Mouse (Mus musculus): ENCODE results near the gene Raf1.

Gene Raf1

DNA sequence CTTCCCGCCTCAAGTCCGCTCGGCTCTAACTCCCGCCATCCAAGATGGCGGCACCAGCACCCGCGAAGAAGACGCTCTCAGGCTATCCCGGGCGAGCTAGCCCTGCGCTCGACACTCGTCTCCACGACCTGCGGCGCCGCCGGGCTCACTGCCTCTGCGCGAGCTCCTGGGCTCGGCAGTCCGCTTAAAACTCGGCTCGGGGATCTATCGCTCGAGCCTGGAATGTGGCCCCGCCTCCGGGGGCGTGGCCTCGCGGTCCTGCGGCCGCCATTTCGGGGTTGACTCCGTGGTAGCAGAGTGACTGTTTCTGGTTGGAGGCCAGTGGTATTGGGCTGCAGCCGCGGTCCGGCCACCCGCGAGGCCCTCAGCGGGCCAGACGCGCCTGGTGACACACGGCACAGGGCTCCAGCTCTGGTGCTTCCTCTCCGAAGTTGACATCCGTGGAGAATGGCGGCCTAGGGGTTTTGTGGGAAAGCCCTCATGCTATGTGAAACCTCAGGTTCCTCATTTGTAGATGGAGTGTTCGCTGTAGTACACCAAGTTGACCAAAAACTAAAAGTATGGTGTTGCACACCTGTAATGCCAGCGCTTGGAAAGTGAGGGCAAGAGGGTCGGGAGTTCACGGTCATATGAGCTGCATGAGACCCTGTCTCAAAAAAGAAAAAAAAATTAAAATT lies at the start of gene Raf1:
Raf1 (minus strand) TSS at position 184 of the 677 bp plus-strand sequence.
- peak; percentile 97 for DNase-seq (ENCODE audit: low read depth, low spot score)

DNA sequence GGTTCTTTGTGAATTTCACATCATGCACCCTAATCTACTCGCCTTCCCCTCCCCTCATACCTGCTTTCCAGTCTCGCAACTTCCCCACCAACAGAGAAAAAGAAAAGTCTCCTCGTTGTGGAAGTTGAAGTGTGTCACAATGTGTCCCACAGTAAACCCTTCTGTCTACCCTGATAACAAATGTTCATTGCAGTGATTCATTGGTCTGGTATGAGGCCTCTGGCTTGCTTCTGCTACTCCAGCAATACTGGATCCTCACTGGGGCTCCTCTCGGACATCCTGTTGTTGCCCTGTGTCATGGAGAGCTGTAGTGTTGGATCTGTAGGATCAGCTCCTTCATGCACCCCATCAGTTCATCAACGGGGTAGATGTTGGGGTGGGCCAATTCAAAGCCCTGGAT lies 45.8 kb upstream of the Raf1 start:
- peak; percentile 91 for DNase-seq (ENCODE audit: low read depth, low spot score)

DNA sequence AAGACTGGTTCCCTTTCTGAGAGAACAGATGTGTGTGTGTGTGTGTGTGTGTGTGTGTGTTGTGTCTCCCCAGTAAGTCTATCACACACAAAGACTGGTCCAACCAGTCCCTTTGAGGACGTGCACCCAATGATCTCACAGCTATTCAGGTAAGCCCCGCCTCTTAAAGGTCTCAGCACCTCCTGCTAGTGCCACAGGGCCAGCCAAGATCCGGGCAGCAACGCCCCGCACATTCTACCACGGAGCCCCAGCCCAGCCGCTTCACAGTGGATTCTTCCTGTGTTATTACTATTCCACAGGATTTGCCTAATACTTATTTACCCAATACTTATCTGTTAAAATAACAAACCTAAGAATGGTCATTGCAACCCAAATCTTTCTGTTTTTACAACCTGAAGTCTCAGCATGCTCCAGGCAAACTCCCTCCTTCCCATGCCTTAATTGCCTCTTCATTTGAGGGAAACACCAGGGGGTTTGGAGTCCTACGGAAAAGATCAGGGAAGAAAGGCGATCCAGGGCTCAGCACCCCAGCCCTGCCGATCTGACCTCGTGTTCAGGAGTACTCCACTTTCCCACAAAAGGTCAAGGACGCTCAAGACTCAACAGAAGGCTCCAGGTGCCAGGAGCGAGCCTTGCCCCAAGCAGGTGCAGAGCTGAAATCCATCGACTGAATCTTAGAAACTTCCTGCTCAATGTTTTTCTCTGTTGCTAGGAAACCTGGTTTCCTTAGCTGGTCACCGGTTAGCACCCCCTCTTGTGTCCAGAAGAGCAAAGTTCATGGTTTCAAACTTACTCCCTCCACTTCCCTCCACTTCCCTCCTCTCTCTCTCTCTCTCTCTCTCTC lies 41.5 kb upstream of the Raf1 start:
- DNase-seq (ENCODE audit: low read depth, low spot score): no peak

DNA sequence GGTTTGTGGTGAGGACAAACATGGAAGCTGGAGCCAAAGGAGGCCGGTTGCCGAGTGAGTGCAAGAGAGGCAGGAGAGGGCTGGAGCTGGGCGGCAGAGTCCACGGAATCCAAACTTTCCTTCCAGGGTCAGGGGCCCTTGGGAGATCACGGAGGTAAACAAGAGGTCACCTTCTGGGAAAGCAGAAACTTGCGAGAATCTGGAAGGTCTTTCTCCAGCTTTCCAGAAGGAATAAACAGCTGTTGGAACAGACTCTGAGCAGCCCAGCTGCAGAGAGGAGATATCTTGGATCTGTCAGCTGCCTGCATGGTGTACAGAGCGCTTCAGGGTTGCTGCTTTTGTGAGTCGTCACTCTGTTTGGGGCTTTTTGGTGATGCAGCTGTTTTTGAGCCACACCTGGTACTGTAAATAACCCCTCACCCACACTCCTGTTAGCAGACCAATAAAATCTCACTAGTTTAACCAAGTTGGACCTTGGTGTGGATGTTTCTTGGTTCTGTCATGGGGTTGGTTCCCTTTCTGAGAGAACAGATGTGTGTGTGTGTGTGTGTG lies 40.7 kb upstream of the Raf1 start:
- DNase-seq (ENCODE audit: low read depth, low spot score): peak; percentile 21

DNA sequence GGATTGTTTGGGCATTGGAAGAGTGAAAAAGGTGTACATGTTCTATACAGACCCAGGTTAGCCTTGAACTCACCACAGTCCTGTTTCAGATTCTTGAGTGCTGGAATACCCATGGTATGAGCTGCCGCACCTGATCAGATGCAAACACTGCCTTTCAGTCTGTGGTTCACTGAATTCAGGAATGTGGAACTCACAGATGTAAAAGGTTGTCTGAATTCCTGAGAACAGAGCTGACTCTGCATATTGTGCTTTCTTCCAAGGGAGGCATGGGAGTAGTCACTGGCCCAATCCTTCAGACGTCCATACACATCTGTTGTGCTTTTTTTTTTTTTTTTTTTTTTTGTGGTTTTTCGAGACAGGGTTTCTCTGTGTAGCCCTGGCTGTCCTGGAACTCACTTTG lies 34.8 kb upstream of the Raf1 start:
- DNase-seq (ENCODE audit: low read depth, low spot score): no peak

DNA sequence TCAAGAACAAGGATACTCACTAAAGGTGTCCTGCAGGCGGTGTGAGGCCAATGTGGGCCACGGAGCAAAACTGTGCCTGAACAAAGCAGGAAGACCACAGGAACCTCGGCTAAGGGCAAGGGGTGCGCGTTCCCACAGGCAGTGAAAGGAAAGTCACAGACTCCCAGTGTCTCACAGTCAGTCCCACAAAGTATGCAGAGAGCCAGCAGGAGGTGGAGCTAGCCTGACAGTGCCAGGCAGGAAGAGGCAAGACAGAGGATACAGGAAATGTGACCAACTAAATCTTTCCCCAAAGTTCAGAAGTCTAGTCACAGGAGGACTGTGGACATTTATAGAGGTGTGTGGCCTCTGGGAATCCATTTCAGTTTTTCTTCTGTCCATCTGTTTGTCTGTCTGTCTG lies 26.5 kb upstream of the Raf1 start:
- peak; percentile 40 for DNase-seq (ENCODE audit: low read depth, low spot score)

DNA sequence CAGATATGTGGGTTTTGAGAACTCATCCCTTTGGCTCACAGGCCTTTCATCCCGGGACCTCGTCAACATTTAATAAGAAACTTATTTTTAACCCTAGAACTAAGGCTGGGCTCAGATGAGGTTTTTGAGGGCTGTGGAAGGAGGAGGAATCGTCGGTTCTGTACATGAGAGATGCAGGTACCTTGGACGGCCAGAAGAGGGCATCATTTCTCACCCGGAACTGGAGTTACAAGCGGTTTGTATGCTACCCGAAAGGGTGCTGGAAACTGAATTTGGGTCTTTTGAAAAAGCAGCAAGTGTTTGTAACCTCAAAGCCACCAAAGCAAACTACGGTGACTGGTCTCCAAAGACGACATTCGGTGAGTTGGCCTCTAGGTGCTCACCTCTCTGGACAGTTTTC lies 24.9 kb upstream of the Raf1 start:
- no peak for DNase-seq (ENCODE audit: low read depth, low spot score)

DNA sequence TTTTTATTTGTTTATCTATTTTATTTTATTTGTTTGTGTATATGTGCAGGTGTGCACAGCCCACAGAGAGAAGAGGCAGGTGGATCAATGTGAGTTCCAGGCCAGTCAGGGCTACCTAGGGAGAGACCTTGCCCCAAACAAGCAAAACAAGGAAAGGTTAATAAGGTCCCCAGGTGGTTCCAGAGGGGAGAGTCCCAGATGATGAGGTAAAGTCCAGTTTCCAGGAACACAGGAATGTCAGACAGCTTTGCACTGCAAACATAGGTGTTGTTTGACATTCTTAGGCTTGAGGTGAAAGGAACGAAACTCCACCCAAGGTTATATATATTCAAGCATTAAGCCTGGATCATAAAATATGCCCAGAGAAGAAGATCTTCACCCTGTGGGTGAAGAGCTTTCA lies 24.3 kb upstream of the Raf1 start:
- no peak for DNase-seq (ENCODE audit: low read depth, low spot score)

DNA sequence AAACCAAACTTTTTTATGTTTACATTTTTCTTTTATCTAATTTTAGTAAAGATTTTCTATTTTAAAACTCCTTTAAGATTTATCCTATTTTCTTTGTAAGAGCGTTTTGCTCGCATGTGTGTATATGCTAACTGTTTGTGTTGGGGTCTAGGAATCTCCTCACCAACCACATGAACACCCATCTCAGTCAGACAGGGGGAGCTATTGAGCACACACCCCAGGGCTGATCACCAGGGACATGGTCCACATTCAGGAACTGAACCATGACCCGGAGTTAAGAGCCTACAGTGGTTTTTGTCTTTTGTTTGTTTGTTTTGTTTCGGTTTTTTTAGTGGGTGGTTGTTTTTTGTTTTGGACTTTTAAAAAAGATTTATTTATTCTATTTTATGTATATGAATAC lies 22.3 kb upstream of the Raf1 start:
- DNase-seq (ENCODE audit: low read depth, low spot score): no peak

DNA sequence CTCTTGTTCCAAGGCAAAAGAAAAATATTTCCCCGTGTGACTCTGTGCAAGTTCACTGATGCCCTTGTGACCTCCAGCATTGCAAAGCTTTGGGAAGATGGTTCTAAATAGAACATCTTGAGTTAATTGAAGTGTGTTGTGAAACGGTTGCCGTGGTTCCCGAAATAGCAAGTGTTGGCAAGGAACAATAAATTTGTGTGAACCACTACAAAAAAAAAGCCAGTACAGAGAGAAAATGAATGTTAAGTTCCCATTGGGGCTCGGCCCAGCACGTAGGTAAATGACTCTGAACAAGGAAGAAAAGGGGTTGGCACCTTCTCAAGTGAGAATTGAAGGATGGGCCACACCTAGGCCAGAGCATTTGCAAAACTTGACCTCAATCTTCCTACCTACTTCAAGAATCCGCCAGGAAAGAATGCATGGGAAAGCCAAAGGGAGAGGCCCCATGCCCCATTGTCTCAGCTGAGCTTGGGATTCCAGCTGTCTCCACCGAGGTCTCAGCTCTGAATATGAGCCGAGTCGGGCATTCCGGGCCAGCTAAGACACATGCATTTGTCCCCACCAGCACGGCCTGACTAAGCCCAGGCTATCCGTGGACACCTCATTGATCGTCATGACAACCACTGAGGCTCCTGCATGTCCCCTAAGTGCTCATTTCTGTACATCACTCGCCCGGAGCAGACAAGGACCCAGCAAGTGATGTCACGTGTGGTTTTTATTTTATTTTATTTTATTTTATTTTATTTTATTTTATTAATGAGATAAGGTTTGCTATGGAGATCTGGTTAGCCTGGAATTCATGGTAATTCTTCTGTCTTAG lies 21.5 kb upstream of the Raf1 start:
- DNase-seq (ENCODE audit: low read depth, low spot score): peak; percentile 71

DNA sequence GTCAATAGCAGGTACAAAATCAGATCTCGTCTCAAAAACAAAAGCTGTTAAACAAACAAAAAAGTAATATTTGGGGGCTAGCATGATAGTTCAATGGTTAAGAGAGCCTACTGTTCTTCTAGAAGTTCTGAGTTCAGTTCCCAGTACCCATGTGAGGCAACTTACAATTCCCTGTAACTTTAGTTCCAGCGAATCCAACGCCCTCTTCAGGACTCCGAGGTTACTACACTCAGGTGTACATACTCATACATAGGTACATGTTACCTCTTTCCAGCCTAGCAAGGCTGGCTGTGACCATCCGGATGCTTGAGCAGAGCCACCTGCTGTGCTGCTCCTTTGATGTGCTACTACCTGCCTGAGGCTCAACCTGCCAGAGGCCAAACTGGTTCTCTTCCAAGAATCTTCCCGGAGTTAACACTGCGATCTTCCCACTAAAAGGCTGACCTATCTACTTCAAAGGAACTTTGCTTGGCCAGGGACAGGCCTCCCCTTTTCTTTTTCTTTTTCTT lies 20.3 kb upstream of the Raf1 start:
- DNase-seq (ENCODE audit: low read depth, low spot score): no peak

DNA sequence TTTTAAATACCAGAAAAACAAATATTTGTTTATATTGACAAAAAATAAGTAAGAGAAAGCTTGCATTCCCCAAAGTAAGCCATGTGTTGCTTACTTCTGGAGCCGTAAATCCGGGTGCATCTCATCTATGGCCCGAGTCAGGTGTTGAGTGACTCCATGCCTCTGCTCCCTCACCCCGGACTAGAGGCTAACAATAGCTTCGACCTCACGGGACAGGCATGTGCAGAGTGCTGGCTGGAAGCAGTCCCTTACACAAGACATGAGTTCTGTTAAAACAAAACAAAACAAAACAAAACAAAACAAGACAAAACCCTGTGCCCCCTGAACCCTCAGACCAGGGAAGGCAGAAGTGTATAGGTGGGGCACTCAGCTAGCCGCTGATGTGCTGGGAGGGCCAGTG lies 18.7 kb upstream of the Raf1 start:
- no peak for DNase-seq (ENCODE audit: low read depth, low spot score)

DNA sequence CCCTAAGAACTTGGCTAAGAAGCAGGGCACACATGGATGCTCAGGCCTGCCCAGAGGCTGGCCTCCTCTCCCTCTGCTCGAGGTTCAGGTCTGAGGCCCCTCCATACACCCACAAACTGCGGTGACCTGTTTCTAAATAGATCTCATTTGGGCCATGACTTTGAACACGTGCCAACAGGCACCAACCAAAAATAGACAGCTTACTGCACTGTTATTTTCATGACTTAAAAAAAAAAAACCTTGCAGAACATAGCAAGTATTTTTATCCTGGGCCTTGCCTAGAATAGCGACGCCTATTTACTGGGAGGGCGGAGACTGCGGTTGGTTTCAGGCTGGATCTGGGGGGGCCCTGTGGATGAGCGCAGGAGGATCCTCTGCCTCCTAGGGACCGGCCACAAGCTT lies 18.0 kb upstream of the Raf1 start:
- DNase-seq (ENCODE audit: low read depth, low spot score): no peak

DNA sequence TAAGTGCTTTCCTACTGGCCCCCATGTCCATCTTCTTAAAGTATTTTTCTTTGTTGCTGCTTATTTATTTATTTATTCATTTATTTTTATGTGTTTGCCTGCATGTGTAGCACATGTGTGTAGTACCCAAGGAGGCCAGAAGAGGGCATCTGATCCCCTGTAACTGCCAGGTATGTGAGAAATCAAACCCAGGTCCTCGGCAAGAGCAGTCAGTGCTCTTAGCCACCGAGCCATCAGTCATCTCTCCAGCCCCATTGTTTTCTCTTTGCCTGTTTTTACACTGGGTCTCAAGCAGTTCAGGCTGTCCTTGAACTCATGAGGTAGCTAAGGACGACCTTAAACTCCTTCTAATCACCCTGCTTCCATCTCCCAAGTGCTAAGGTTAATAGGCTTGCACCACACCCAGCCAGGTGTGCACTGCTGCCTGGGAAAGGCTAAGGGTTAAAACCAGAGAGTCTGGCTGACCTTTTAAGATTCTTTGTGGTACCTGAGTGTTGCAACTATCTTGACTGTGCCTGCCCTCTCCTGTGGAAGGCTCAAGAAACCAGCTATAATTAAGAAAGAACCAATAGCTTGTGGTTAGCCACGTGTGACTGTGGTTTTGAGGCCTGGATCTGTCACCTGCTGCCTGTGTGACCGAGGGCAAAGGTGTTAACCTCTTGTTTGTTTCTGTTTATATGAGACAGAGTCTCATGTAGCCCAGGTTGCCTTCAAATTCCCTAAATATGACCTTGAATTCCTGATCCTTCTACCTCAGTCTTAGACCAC lies 16.7 kb upstream of the Raf1 start:
- peak; percentile 42 for DNase-seq (ENCODE audit: low read depth, low spot score)

DNA sequence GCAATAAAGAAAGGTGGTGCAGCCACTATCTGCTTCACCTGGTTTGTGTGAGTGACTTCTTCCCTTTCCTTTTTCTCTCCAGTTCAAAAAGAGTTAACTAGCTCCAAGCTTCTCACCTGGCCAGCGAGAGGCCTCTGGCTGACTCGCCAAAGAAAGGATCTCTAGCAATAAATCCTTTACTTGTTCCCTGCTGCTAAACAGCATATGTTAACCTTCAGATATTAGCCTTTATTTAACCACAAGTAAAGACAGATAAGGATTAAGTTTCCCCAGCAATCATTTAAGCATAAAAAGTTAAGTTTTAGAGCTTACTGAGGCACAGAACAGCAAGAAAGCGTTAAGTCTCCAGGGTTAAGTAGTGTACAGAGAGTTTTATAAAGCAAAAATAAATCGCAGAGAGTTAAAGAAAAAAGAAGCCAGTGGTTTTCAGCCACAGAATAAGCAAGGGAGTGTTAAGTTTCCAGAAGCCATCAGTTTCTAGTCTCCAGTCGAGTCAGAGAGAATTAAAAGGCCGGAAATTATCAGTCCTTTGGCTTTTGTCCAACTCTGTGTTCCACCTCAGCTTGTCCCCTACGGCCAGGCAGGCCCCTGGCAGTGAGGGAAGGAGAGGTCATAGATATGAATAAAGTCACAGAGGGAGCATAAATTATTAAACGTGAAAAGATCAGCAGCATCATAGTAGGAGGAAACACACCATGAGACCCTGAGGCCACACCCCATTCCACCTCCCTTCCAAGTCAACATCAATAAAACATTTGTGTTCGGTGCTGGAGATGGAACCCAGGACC lies 15.9 kb upstream of the Raf1 start:
- no peak for DNase-seq (ENCODE audit: low read depth, low spot score)

DNA sequence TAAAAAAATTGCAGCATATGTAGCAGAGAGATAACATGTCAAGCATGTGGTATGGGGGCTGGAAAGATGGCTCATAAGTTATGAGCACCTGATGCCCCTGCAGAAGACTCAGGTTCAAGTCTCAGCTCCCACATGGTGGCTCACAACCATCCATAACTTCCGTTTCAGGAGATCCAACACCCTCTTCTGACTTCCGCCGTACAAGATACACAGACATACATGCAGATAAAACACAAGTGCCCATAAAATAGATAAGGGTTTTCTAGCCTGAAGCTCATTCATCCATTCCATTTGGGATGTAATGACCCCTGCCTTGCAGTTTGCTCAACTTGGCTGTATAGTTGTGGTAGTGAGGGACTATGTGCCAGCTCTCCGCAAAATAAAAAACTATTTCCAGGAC lies 13.7 kb upstream of the Raf1 start:
- no peak for DNase-seq (ENCODE audit: low read depth, low spot score)

DNA sequence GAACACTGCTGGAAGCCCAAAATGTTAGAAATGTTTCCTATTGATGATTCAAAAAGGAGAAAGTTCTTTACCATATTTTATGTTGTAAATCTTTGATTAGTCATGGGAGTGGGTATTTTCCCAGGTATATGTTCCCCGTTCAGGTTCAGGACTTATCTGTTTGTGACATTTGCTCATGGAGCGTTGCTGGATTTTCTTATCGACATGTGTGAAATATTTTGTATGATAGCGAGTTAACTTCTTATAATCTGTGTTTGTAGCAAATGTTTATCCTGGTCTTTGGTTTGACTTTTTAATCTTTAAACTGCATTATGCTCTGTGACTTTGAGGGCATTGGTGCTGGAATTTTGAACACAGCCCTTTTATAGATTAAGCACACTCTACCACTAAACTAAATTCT lies 12.2 kb upstream of the Raf1 start:
- no peak for DNase-seq (ENCODE audit: low read depth, low spot score)

DNA sequence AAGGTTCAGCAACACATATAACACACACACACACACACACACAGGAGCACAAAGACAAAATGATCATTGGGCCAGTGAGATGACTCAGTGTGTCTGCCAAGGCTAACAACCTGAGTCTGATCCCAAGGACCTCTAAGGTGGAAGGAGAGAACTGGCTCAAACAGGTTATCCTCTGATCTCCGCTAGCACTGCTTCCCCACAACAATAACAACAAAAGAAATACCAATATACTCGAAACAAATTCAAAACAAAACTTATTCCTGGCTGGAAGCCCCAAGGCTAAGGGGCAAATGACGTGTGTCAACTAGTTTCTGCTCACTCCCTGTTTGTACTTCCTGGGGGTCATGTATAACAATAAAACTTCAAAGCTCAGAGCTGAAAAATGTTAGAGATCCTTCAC lies 11.3 kb upstream of the Raf1 start:
- no peak for DNase-seq (ENCODE audit: low read depth, low spot score)

DNA sequence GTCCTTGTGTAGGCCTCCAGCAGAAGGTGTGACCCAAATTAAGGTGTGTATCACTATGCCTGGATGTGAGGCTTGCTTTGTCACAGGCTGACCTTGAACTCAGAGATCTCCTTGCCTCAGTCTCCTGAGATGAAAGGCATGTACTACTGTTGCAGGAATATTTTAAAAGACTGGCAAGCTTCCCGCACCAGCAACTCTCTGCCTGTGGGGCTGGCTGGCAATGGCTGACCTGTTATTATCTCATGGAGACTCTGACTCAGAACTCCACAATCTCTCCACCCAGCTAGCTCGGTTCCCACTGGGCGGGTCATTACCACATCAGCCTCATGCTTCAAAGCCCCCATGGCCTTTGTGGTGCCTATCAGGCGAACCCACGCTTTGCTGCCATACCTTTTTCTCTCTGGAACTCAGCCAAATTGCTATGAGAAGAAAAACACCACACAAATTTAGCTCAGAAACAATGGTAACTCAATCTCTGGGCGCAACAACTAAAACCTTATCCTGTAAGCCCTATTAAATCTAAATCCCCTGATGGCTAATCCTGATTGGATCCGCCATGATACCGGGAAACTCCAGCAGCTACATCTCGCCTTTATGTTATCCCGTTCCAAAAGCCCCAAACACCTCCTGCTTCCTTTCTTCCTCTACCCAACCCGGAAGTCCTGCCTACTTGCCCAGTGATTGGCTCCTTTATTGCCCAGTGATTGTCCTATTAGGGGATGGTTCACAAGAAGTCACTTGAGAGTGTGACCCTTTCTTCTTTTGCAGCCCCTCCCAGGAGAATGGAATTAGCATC lies 8.6 kb upstream of the Raf1 start:
- peak; percentile 66 for DNase-seq (ENCODE audit: low read depth, low spot score)

DNA sequence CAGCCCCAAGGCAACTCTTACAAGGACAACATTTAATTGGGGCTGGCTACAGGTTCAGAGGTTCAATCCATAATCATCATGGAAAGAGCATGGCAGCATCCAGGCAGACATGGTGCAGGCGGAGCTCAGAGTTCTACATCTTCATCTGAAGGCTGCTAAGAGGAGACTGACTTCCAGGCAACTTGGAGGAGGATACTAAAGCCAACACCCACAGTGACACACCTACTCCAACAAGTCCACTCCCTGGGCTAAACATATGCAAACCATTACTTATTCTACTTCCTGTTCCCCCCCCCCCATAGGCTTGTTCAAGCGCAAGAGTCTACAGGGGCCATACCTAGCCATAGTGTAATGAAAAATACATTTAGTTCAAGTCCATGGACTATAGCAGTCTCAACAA lies 7.8 kb upstream of the Raf1 start:
- no peak for DNase-seq (ENCODE audit: low read depth, low spot score)

Data from 3T3-L1 (cell line).